Mouse (Mus musculus): ENCODE data around the gene Sec22a. TPM values are rescaled to one million over a fixed set of nuclear protein-coding genes. Genes with fewer than 3 reads are reported as not detected.

Sec22a gene
- total and polyA plus RNA-seq, 3 experiments, result 10.5 to 98.3 (median 11.4) TPM

GRCm38 (mm10) chr16:35300156-35300555 lies 63.6 kb downstream of the Sec22a start:
- no peak for DNase-seq (ENCODE audit: low read depth, low spot score)
- H3K9ac ChIP-seq (ENCODE audit: control insufficient read depth, low read depth, low read length, poor library complexity, severe bottlenecking), result no peak overlapping the region
- H3K36me3 ChIP-seq (ENCODE audit: control insufficient read depth in 1 of 2, insufficient read depth in 2 of 2, low read length in 2 of 2), result no peaks in the 10 kb centered on the region
- H3K79me2 ChIP-seq (ENCODE audit: control insufficient read depth, insufficient read depth, low read length, poor library complexity), result no peaks in the 10 kb centered on the region
- H3K9me3 ChIP-seq (replicated peaks; ENCODE audit: insufficient read depth, low read length), result no peaks in the 10 kb centered on the region
- no peaks in the 10 kb centered on the region for H3K27me3 ChIP-seq (ENCODE audit: control insufficient read depth in 1 of 2, insufficient read depth in 2 of 2, low read length in 2 of 2)
- TF ChIP-seq POLR2AphosphoS5 (IDR thresholded peaks at IDR 0.05; ENCODE audit: borderline replicate concordance, low read depth, low read length) (no peak), NELFE (IDR thresholded peaks at IDR 0.05; ENCODE audit: low read depth, low read length) (no peak), TCF12 (IDR thresholded peaks at IDR 0.05; ENCODE audit: low read depth, low read length) (no peak), TAL1 (IDR thresholded peaks at IDR 0.05; ENCODE audit: low read length) (no peak), EP300 (IDR thresholded peaks at IDR 0.05; ENCODE audit: low read depth in 1 of 2, low read length in 2 of 2) (no peak), MAX (IDR thresholded peaks at IDR 0.05; ENCODE audit: low read length) (no peak), MEF2A (IDR thresholded peaks at IDR 0.05; ENCODE audit: extremely low read depth, insufficient replicate concordance, low read depth, low read length, poor library complexity, severe bottlenecking) (no peak), RCOR1 (IDR thresholded peaks at IDR 0.05; ENCODE audit: low read depth, low read length) (no peak), CHD1 (IDR thresholded peaks at IDR 0.05; ENCODE audit: low read depth, low read length) (no peak), UBTF (IDR thresholded peaks at IDR 0.05; ENCODE audit: borderline replicate concordance, insufficient read depth, low read depth, low read length) (no peak), CHD2 (IDR thresholded peaks at IDR 0.05; ENCODE audit: low read length) (no peak), MAZ (IDR thresholded peaks at IDR 0.05; ENCODE audit: low read depth, low read length) (no peak), POLR2AphosphoS2 (IDR thresholded peaks at IDR 0.05; ENCODE audit: low read length) (no peak)
- H3K4me3 ChIP-seq (ENCODE audit: control insufficient read depth in 1 of 2, insufficient read depth in 1 of 2, low read depth in 2 of 2, low read length in 2 of 2), result no peak overlapping the region
- H3K27ac ChIP-seq (ENCODE audit: control insufficient read depth, low read depth, low read length), result no peak overlapping the region
- H3K4me1 ChIP-seq (ENCODE audit: control insufficient read depth in 1 of 2, insufficient read depth in 2 of 2, low read length in 2 of 2), result no peaks in the 10 kb centered on the region

GRCm38 (mm10) chr16:35297786-35298185 lies 65.9 kb downstream of the Sec22a start:
- no peak for DNase-seq (ENCODE audit: low read depth, low spot score)
- Histone ChIP-seq H3K9ac (ENCODE audit: control insufficient read depth, low read depth, low read length, poor library complexity, severe bottlenecking) (no peak overlapping the region), H3K27ac (ENCODE audit: control insufficient read depth, low read depth, low read length) (no peak overlapping the region), H3K36me3 (ENCODE audit: control insufficient read depth in 1 of 2, insufficient read depth in 2 of 2, low read length in 2 of 2) (no peaks in the 10 kb centered on the region), H3K4me3 (ENCODE audit: control insufficient read depth in 1 of 2, insufficient read depth in 1 of 2, low read depth in 2 of 2, low read length in 2 of 2) (no peak overlapping the region), H3K9me3 (replicated peaks; ENCODE audit: insufficient read depth, low read length) (no peaks in the 10 kb centered on the region), H3K79me2 (ENCODE audit: control insufficient read depth, insufficient read depth, low read length, poor library complexity) (no peaks in the 10 kb centered on the region), H3K4me1 (ENCODE audit: control insufficient read depth in 1 of 2, insufficient read depth in 2 of 2, low read length in 2 of 2) (no peaks in the 10 kb centered on the region), H3K27me3 (ENCODE audit: control insufficient read depth in 1 of 2, insufficient read depth in 2 of 2, low read length in 2 of 2) (no peaks in the 10 kb centered on the region)
- no peak for TF ChIP-seq GATA1 (IDR thresholded peaks at IDR 0.05; ENCODE audit: low read depth, low read length)
- no peak for TF ChIP-seq HCFC1 (IDR thresholded peaks at IDR 0.05; ENCODE audit: low read depth, low read length)
- no peak for TF ChIP-seq RCOR1 (IDR thresholded peaks at IDR 0.05; ENCODE audit: low read depth, low read length)
- TF ChIP-seq MAFK (IDR thresholded peaks at IDR 0.05; ENCODE audit: borderline replicate concordance, low read depth, low read length), result no peak
- TF ChIP-seq MYC (IDR thresholded peaks at IDR 0.05; ENCODE audit: low read depth, low read length), result no peak
- no peak for TF ChIP-seq CHD2 (IDR thresholded peaks at IDR 0.05; ENCODE audit: low read length)
- TF ChIP-seq GABPA (IDR thresholded peaks at IDR 0.05; ENCODE audit: low read depth, low read length), result no peak
- no peak for TF ChIP-seq MAZ (IDR thresholded peaks at IDR 0.05; ENCODE audit: low read depth, low read length)
- TF ChIP-seq USF1 (IDR thresholded peaks at IDR 0.05; ENCODE audit: low read depth, low read length), result no peak
- TF ChIP-seq ETS1 (IDR thresholded peaks at IDR 0.05; ENCODE audit: low read depth, low read length), result no peak
- TF ChIP-seq USF2 (IDR thresholded peaks at IDR 0.05; ENCODE audit: borderline replicate concordance in 1 of 2, insufficient read depth in 1 of 2, low read depth in 1 of 2, low read length in 2 of 2), result no peak
- TF ChIP-seq TCF12 (IDR thresholded peaks at IDR 0.05; ENCODE audit: low read depth, low read length), result no peak
- TF ChIP-seq ELF1 (IDR thresholded peaks at IDR 0.05; ENCODE audit: low read depth, low read length), result no peak
- no peak for TF ChIP-seq TAL1 (IDR thresholded peaks at IDR 0.05; ENCODE audit: low read length)
- TF ChIP-seq ZC3H11A (IDR thresholded peaks at IDR 0.05; ENCODE audit: low read depth, low read length), result no peak
- TF ChIP-seq MXI1 (IDR thresholded peaks at IDR 0.05; ENCODE audit: low read depth, low read length), result no peak
- TF ChIP-seq NRF1 (IDR thresholded peaks at IDR 0.05; ENCODE audit: insufficient read depth, low read depth, low read length, poor library complexity, severe bottlenecking), result no peak
- TF ChIP-seq CTCF (IDR thresholded peaks at IDR 0.05 in 2 of 3, conservative IDR thresholded peaks at IDR 0.05 in 1 of 3; ENCODE audit: control insufficient read depth in 1 of 3, insufficient read depth in 1 of 3, low read depth in 2 of 3, low read length in 3 of 3, poor library complexity in 1 of 3, severe bottlenecking in 1 of 3), result no peak
- TF ChIP-seq ZNF384 (IDR thresholded peaks at IDR 0.05; ENCODE audit: low read depth, low read length), result no peak
- no peak for TF ChIP-seq JUND (IDR thresholded peaks at IDR 0.05; ENCODE audit: low read depth, low read length)

Measured in MEL (cell line).